Mouse (Mus musculus): Measurements from ENCODE around the gene Vcan. TPM values are rescaled to one million over a fixed set of nuclear protein-coding genes. Genes with fewer than 3 reads are reported as not detected.

Gene Vcan
- total and polyA plus RNA-seq, 2 experiments from 2014 or later: 25.0 to 70.9 TPM

- DNase-seq: peak; percentile 72
- WGBS: 2% methylated on average over 14 of the region's 14 CpGs
- H3K4me1 ChIP-seq (ENCODE audit: insufficient read depth): 0 out of 2 replicates have a peak, but pooled peaks cover 13% of the 10 kb centered on the region
- H3K9ac ChIP-seq: peak overlapping the region; percentile 68
- peak overlapping the region; percentile 85 for H3K27ac ChIP-seq (ENCODE audit: low read depth, low read length)
- H3K9me3 ChIP-seq (ENCODE audit: low read length): no peaks in the 10 kb centered on the region
- no peaks in the 10 kb centered on the region; the same call in 1 of the 2 replicates for H3K27me3 ChIP-seq (ENCODE audit: insufficient read depth, low read length)
- H3K36me3 ChIP-seq (ENCODE audit: insufficient read depth): no peaks in the 10 kb centered on the region
- 0 out of 2 replicates have a peak, but pooled peaks have one; percentile 5 for TF ChIP-seq CTCF (IDR thresholded peaks at IDR 0.05; ENCODE audit: low read depth)
- H3K4me2 ChIP-seq (ENCODE audit: low read depth): peak overlapping the region; percentile 87
- peak; percentile 25 for ATAC-seq
- H3K4me3 ChIP-seq (ENCODE audit: low read depth, low read length): peak overlapping the region; percentile 67
Measured at GRCm38 (mm10) chr13:89741116-89741551, 1.2 kb downstream of the Vcan start.

- Histone ChIP-seq H3K4me2 (ENCODE audit: low read depth) (peak overlapping the region; percentile 87), H3K9ac (peak overlapping the region; percentile 68), H3K27ac (ENCODE audit: low read depth, low read length) (peak overlapping the region; percentile 85), H3K27me3 (ENCODE audit: insufficient read depth, low read length) (no peaks in the 10 kb centered on the region; the same call in 1 of the 2 replicates), H3K4me1 (ENCODE audit: insufficient read depth) (0 out of 2 replicates have a peak, but pooled peaks cover 13% of the 10 kb centered on the region), H3K36me3 (ENCODE audit: insufficient read depth) (no peaks in the 10 kb centered on the region), H3K4me3 (ENCODE audit: low read depth, low read length) (peak overlapping the region; percentile 67), H3K9me3 (ENCODE audit: low read length) (no peaks in the 10 kb centered on the region)
- TF ChIP-seq CTCF (IDR thresholded peaks at IDR 0.05; ENCODE audit: low read depth): peak; percentile 76
- DNase-seq: peak; percentile 92
- WGBS: under 1% methylated on average over 33 of the region's 33 CpGs
- ATAC-seq: peak; percentile 85
Measured at GRCm38 (mm10) chr13:89740243-89741115, 1.8 kb downstream of the Vcan start.

- Histone ChIP-seq H3K27me3 (ENCODE audit: insufficient read depth, low read length) (no peaks in the 10 kb centered on the region; the same call in 1 of the 2 replicates), H3K4me1 (ENCODE audit: insufficient read depth) (0 out of 2 replicates have a peak, but pooled peaks cover 13% of the 10 kb centered on the region), H3K9me3 (ENCODE audit: low read length) (no peaks in the 10 kb centered on the region), H3K4me3 (ENCODE audit: low read depth, low read length) (peak overlapping the region; percentile 67), H3K27ac (ENCODE audit: low read depth, low read length) (peak overlapping the region; percentile 85), H3K9ac (peak overlapping the region; percentile 68), H3K36me3 (ENCODE audit: insufficient read depth) (no peaks in the 10 kb centered on the region), H3K4me2 (ENCODE audit: low read depth) (peak overlapping the region; percentile 87)
- WGBS: 2% methylated on average over 24 of the region's 24 CpGs
- ATAC-seq (peak; percentile 20), DNase-seq (no peak)
- no peak for TF ChIP-seq CTCF (IDR thresholded peaks at IDR 0.05; ENCODE audit: low read depth)
Measured at GRCm38 (mm10) chr13:89739696-89740242, 2.5 kb downstream of the Vcan start.

- 3% methylated on average over 31 of the region's 31 CpGs for WGBS
- H3K9me3 ChIP-seq (ENCODE audit: low read length): no peaks in the 10 kb centered on the region
- H3K36me3 ChIP-seq (ENCODE audit: insufficient read depth): no peaks in the 10 kb centered on the region
- H3K4me3 ChIP-seq (ENCODE audit: low read depth, low read length): peak overlapping the region; percentile 67
- 0 out of 2 replicates have a peak, but pooled peaks cover 13% of the 10 kb centered on the region for H3K4me1 ChIP-seq (ENCODE audit: insufficient read depth)
- peak overlapping the region; percentile 85 for H3K27ac ChIP-seq (ENCODE audit: low read depth, low read length)
- H3K4me2 ChIP-seq (ENCODE audit: low read depth): peak overlapping the region; percentile 87
- no peak for TF ChIP-seq CTCF (IDR thresholded peaks at IDR 0.05; ENCODE audit: low read depth)
- peak; percentile 73 for DNase-seq
- peak; percentile 38 for ATAC-seq
- peak overlapping the region; percentile 68 for H3K9ac ChIP-seq
- H3K27me3 ChIP-seq (ENCODE audit: insufficient read depth, low read length): no peaks in the 10 kb centered on the region; the same call in 1 of the 2 replicates
Measured at GRCm38 (mm10) chr13:89738776-89739695, 3.3 kb downstream of the Vcan start.

GRCm38 (mm10) chr13:89738275-89738674 lies 4.0 kb downstream of the Vcan start:
- 49% methylated on average over 2 of the region's 2 CpGs for WGBS

GRCm38 (mm10) chr13:89735111-89735510 lies 7.2 kb downstream of the Vcan start:
- no peak for DNase-seq

More at GRCm38 (mm10) chr13:89738275-89738674, 4.0 kb downstream of the Vcan start:
- Histone ChIP-seq H3K27ac (ENCODE audit: low read depth, low read length) (no peak overlapping the region), H3K4me1 (ENCODE audit: insufficient read depth) (0 out of 2 replicates have a peak, but pooled peaks cover 13% of the 10 kb centered on the region), H3K27me3 (ENCODE audit: insufficient read depth, low read length) (no peaks in the 10 kb centered on the region; the same call in 1 of the 2 replicates), H3K4me3 (ENCODE audit: low read depth, low read length) (peak overlapping the region; percentile 67; the same call in 1 of the 2 replicates), H3K36me3 (ENCODE audit: insufficient read depth) (no peaks in the 10 kb centered on the region), H3K4me2 (ENCODE audit: low read depth) (peak overlapping the region; percentile 87), H3K9ac (no peak overlapping the region), H3K9me3 (ENCODE audit: low read length) (no peaks in the 10 kb centered on the region)
- DNase-seq (no peak), ATAC-seq (no peak)
- TF ChIP-seq CTCF (IDR thresholded peaks at IDR 0.05; ENCODE audit: low read depth): no peak

More at GRCm38 (mm10) chr13:89735111-89735510, 7.2 kb downstream of the Vcan start:
- Histone ChIP-seq H3K36me3 (ENCODE audit: insufficient read depth) (no peaks in the 10 kb centered on the region), H3K9ac (no peak overlapping the region), H3K27me3 (ENCODE audit: insufficient read depth, low read length) (no peaks in the 10 kb centered on the region), H3K9me3 (ENCODE audit: low read length) (no peaks in the 10 kb centered on the region), H3K27ac (ENCODE audit: low read depth, low read length) (no peak overlapping the region), H3K4me3 (ENCODE audit: low read depth, low read length) (no peak overlapping the region), H3K4me2 (ENCODE audit: low read depth) (no peak overlapping the region), H3K4me1 (ENCODE audit: insufficient read depth) (0 out of 2 replicates have a peak, but pooled peaks cover 7% of the 10 kb centered on the region)
- WGBS: 76% methylated on average over 5 of the region's 5 CpGs
- no peak for ATAC-seq
- TF ChIP-seq CTCF (IDR thresholded peaks at IDR 0.05; ENCODE audit: low read depth): no peak

All from forebrain, postnatal 0 days (tissue).